In genomic region chr11:78535376-78536079, GRCm38 (mm10) we compare ENCODE assay signal across 8 mouse cellular contexts. TPM values are rescaled to one million over a fixed set of nuclear protein-coding genes. Genes with fewer than 3 reads are reported as not detected.
DNase-seq lines count a peak whose midpoint lies in the region; ATAC-seq and TF ChIP-seq lines count a peak whose summit lies in the region.

No protein-coding gene starts in this region.

- TF ChIP-seq POLR2A in kidney, adult 2 months (IDR thresholded peaks at IDR 0.05; ENCODE audit: low read depth, low read length), result no peak

- 0 out of 2 replicates have a peak, but pooled peaks cover under 1% of the 10 kb centered on the region for H3K36me3 ChIP-seq in kidney, adult 2 months (ENCODE audit: control insufficient read depth, insufficient read depth, low read length)
- H3K36me3 ChIP-seq in lung, postnatal 0 days (ENCODE audit: insufficient read depth, low read length), result 0 out of 2 replicates have a peak, but pooled peaks cover 4% of the 10 kb centered on the region

- WGBS in kidney, adult 2 months, result under 1% methylated on average over 23 of the region's 23 CpGs
- WGBS in lung, postnatal 0 days, result under 1% methylated on average over 23 of the region's 23 CpGs

- H3K27ac ChIP-seq in kidney, adult 2 months (ENCODE audit: insufficient read depth, low read depth, low read length), result peak overlapping the region; percentile 89
- peak overlapping the region; percentile 98 for H3K27ac ChIP-seq in lung, postnatal 0 days (ENCODE audit: low read length)

- peak overlapping the region; percentile 71 for H3K9ac ChIP-seq in lung, postnatal 0 days (replicated peaks; ENCODE audit: low read depth)

- H3K4me1 ChIP-seq in kidney, adult 2 months (ENCODE audit: control insufficient read depth, insufficient read depth, low read length), result peaks cover 11% of the 10 kb centered on the region; the same call in 1 of the 2 replicates
- peaks cover 4% of the 10 kb centered on the region; the same call in 1 of the 2 replicates for H3K4me1 ChIP-seq in lung, postnatal 0 days (ENCODE audit: insufficient read depth, low read depth, low read length)

- ATAC-seq in lung, postnatal 0 days, result peak; percentile 47

- peak overlapping the region; percentile 80 for H3K4me3 ChIP-seq in kidney, adult 2 months (ENCODE audit: insufficient read depth, low read depth, low read length)
- peak overlapping the region; percentile 79 for H3K4me3 ChIP-seq in lung, postnatal 0 days (ENCODE audit: low read depth, low read length)

- peak; percentile 44 for DNase-seq in layer of hippocampus, adult 9-11 months
- no peak for DNase-seq in layer of hippocampus, adult 11-12 months (ENCODE audit: low spot score)
- peak; percentile 65 for DNase-seq in brain, adult 2 months (ENCODE audit: low read depth, low spot score)
- DNase-seq in heart, adult 9 months (ENCODE audit: low spot score in 2 of 2), result peak; percentile 75 to 84
- peak; percentile 83 for DNase-seq in kidney, adult 2 months
- peak; percentile 96 for DNase-seq in lung, postnatal 0 days (ENCODE audit: low spot score)
- DNase-seq in telencephalon, adult 2 months (ENCODE audit: low read depth, low spot score), result peak; percentile 39
- no peak for DNase-seq in right cerebral cortex, adult 2 months (ENCODE audit: low spot score in 2 of 2)

- no peak for TF ChIP-seq CTCF in kidney, adult 2 months (conservative IDR thresholded peaks at IDR 0.05; ENCODE audit: insufficient read depth, insufficient read length, low read depth, low read length)
- TF ChIP-seq CTCF in lung, postnatal 0 days (IDR thresholded peaks at IDR 0.05), result no peak

- no peaks in the 10 kb centered on the region for H3K9me3 ChIP-seq in lung, postnatal 0 days (ENCODE audit: low read length)

- TF ChIP-seq EP300 in lung, postnatal 0 days (IDR thresholded peaks at IDR 0.05), result no peak; the same call in 1 of the 2 replicates

- peak overlapping the region; percentile 70 for H3K4me2 ChIP-seq in lung, postnatal 0 days (replicated peaks; ENCODE audit: low read depth, low read length)

- no peaks in the 10 kb centered on the region for H3K27me3 ChIP-seq in kidney, adult 2 months (replicated peaks; ENCODE audit: control insufficient read depth, insufficient read depth, low read length)
- H3K27me3 ChIP-seq in lung, postnatal 0 days (replicated peaks; ENCODE audit: insufficient read depth, low read length), result no peaks in the 10 kb centered on the region

RNA-seq across cellular contexts. Expression of gene Tnfaip1, which starts 0.6 kb away (rescaled TPM):
- polyA plus RNA-seq in kidney, adult 2 months (2012; rRNA removed), result 33.0 and 33.3 TPM in 2 replicates
- polyA plus RNA-seq in lung, postnatal 0 days (2015; fragmentation: Nextera tagmentation; extraction: Ambion mirVana), result 93.3 and 96.6 TPM in 2 replicates

RNA-seq across cellular contexts. Expression of gene Ift20, which starts 0.6 kb away (rescaled TPM):
- polyA plus RNA-seq in kidney, adult 2 months (2012; rRNA removed), result 57.2 and 61.6 TPM in 2 replicates
- 216 and 222 TPM in 2 replicates for polyA plus RNA-seq in lung, postnatal 0 days (2015; fragmentation: Nextera tagmentation; extraction: Ambion mirVana)

RNA-seq across cellular contexts. Expression of gene Tmem97, which starts 15.0 kb away (rescaled TPM):
- polyA plus RNA-seq in kidney, adult 2 months (2012; rRNA removed), result 34.4 and 41.9 TPM in 2 replicates
- polyA plus RNA-seq in lung, postnatal 0 days (2015; fragmentation: Nextera tagmentation; extraction: Ambion mirVana), result 36.0 and 46.0 TPM in 2 replicates

RNA-seq across cellular contexts. Expression of gene Poldip2, which starts 23.5 kb away (rescaled TPM):
- 115 and 118 TPM in 2 replicates for polyA plus RNA-seq in kidney, adult 2 months (2012; rRNA removed)
- 105 and 111 TPM in 2 replicates for polyA plus RNA-seq in lung, postnatal 0 days (2015; fragmentation: Nextera tagmentation; extraction: Ambion mirVana)

RNA-seq across cellular contexts. Expression of gene Tmem199, which starts 23.6 kb away (rescaled TPM):
- 14.0 and 15.9 TPM in 2 replicates for polyA plus RNA-seq in kidney, adult 2 months (2012; rRNA removed)
- 32.3 and 32.4 TPM in 2 replicates for polyA plus RNA-seq in lung, postnatal 0 days (2015; fragmentation: Nextera tagmentation; extraction: Ambion mirVana)

Comparison
In these comparisons a context has a peak if more than half of its experiments do, and no peak if none do; other contexts are left out.
1. DNase-seq: peak in layer of hippocampus, adult 9-11 months (single experiment), brain, adult 2 months (single experiment), heart, adult 9 months (2 of 2), kidney, adult 2 months (single experiment), lung, postnatal 0 days (single experiment) and telencephalon, adult 2 months (single experiment); none in layer of hippocampus, adult 11-12 months (single experiment) and right cerebral cortex, adult 2 months (0 of 2).